Mouse (Mus musculus): ENCODE data around the gene Bckdhb. TPM values are rescaled to one million over a fixed set of nuclear protein-coding genes. Genes with fewer than 3 reads are reported as not detected.
"Not testable (repeated sequence)": the region's sequence is repeated elsewhere in the genome, so short reads cannot be mapped to it uniquely, and the experiment has no call there.

Bckdhb gene
- polyA plus RNA-seq, 1 experiment from 2014 or later = 56.9 TPM

GRCm38 (mm10) chr9:83924356-83924755 is 589 bp upstream of the Bckdhb start:
- WGBS = 86% methylated on average over 5 of the region's 5 CpGs
- Histone ChIP-seq H3K27me3 (no peaks in the 10 kb centered on the region), H3K9ac (no peak overlapping the region), H3K9me3 (no peaks in the 10 kb centered on the region), H3K36me3 (no peaks in the 10 kb centered on the region), H3K4me1 (peaks cover 5% of the 10 kb centered on the region), H3K4me2 (peak overlapping the region; percentile 76), H3K4me3 (peak overlapping the region; percentile 79), H3K27ac (no peak overlapping the region)
- ATAC-seq (ENCODE audit: insufficient number of reproducible peaks, insufficient read depth, low FRiP score, low TSS enrichment, low read depth) = no peak

- H3K4me3 ChIP-seq = peak overlapping the region; percentile 79
- H3K27ac ChIP-seq = no peak overlapping the region
- peak overlapping the region; percentile 76 for H3K4me2 ChIP-seq
- no peaks in the 10 kb centered on the region for H3K9me3 ChIP-seq
- H3K4me1 ChIP-seq = peaks cover 5% of the 10 kb centered on the region
- no peak for ATAC-seq (ENCODE audit: insufficient number of reproducible peaks, insufficient read depth, low FRiP score, low TSS enrichment, low read depth)
- no peaks in the 10 kb centered on the region for H3K27me3 ChIP-seq
- H3K9ac ChIP-seq = peak overlapping the region; percentile 82; the same call in 1 of the 2 replicates
- WGBS = 57% methylated on average over 4 of the region's 4 CpGs
- H3K36me3 ChIP-seq = no peaks in the 10 kb centered on the region
Measured at GRCm38 (mm10) chr9:83925688-83926041, 720 bp downstream of the Bckdhb start.

- no peaks in the 10 kb centered on the region for H3K9me3 ChIP-seq
- no peak for ATAC-seq (ENCODE audit: insufficient number of reproducible peaks, insufficient read depth, low FRiP score, low TSS enrichment, low read depth)
- no peaks in the 10 kb centered on the region for H3K27me3 ChIP-seq
- no peak overlapping the region for H3K4me2 ChIP-seq
- WGBS = 88% methylated on average over 5 of the region's 5 CpGs
- no peak overlapping the region for H3K27ac ChIP-seq
- no peaks in the 10 kb centered on the region for H3K36me3 ChIP-seq
- H3K4me1 ChIP-seq = peaks cover 5% of the 10 kb centered on the region
- no peak overlapping the region for H3K4me3 ChIP-seq
- H3K9ac ChIP-seq = no peak overlapping the region
Measured at GRCm38 (mm10) chr9:83926302-83926701, 1.4 kb downstream of the Bckdhb start.

- H3K4me3 ChIP-seq; H3K36me3 ChIP-seq; H3K9ac ChIP-seq; H3K27me3 ChIP-seq; H3K4me1 ChIP-seq; H3K4me2 ChIP-seq; ATAC-seq (ENCODE audit: insufficient number of reproducible peaks, insufficient read depth, low FRiP score, low TSS enrichment, low read depth); H3K27ac ChIP-seq: not testable (repeated sequence)
- H3K9me3 ChIP-seq = peaks cover 12% of the 10 kb centered on the region; the same call in 1 of the 2 replicates
Measured at GRCm38 (mm10) chr9:83939501-83939900, 14.6 kb downstream of the Bckdhb start.

- no peak for ATAC-seq (ENCODE audit: insufficient number of reproducible peaks, insufficient read depth, low FRiP score, low TSS enrichment, low read depth)
- Histone ChIP-seq H3K9ac (no peak overlapping the region), H3K4me2 (no peak overlapping the region), H3K36me3 (peaks cover 8% of the 10 kb centered on the region), H3K27me3 (no peaks in the 10 kb centered on the region), H3K4me3 (no peak overlapping the region), H3K9me3 (peaks cover 12% of the 10 kb centered on the region; the same call in 1 of the 2 replicates), H3K27ac (no peak overlapping the region), H3K4me1 (peaks cover 7% of the 10 kb centered on the region; the same call in 1 of the 2 replicates)
- WGBS = 94% methylated on average over 3 of the region's 3 CpGs
Measured at GRCm38 (mm10) chr9:83940016-83940415, 15.1 kb downstream of the Bckdhb start.

GRCm38 (mm10) chr9:83940537-83941363 is 15.8 kb downstream of the Bckdhb start:
- 34% methylated on average over 9 of the region's 9 CpGs for WGBS
- peaks cover 7% of the 10 kb centered on the region; the same call in 1 of the 2 replicates for H3K4me1 ChIP-seq
- no peaks in the 10 kb centered on the region for H3K27me3 ChIP-seq
- H3K36me3 ChIP-seq = peaks cover 8% of the 10 kb centered on the region
- peaks cover 12% of the 10 kb centered on the region; the same call in 1 of the 2 replicates for H3K9me3 ChIP-seq
- no peak overlapping the region for H3K9ac ChIP-seq
- H3K4me2 ChIP-seq = no peak overlapping the region
- H3K27ac ChIP-seq = no peak overlapping the region
- ATAC-seq (ENCODE audit: insufficient number of reproducible peaks, insufficient read depth, low FRiP score, low TSS enrichment, low read depth) = no peak
- no peak overlapping the region for H3K4me3 ChIP-seq

- ATAC-seq (ENCODE audit: insufficient number of reproducible peaks, insufficient read depth, low FRiP score, low TSS enrichment, low read depth) = no peak
- Histone ChIP-seq H3K27me3 (no peaks in the 10 kb centered on the region), H3K4me2 (no peak overlapping the region), H3K4me3 (no peak overlapping the region), H3K27ac (no peak overlapping the region), H3K4me1 (no peaks in the 10 kb centered on the region), H3K9me3 (no peaks in the 10 kb centered on the region), H3K36me3 (peaks cover 7% of the 10 kb centered on the region), H3K9ac (no peak overlapping the region)
- WGBS = 87% methylated on average over 4 of the region's 4 CpGs
Measured at GRCm38 (mm10) chr9:83951336-83951735, 26.4 kb downstream of the Bckdhb start.

GRCm38 (mm10) chr9:83956632-83957314 is 31.8 kb downstream of the Bckdhb start:
- H3K9me3 ChIP-seq = no peaks in the 10 kb centered on the region
- 51% methylated on average over 15 of the region's 15 CpGs for WGBS
- no peak overlapping the region for H3K9ac ChIP-seq
- H3K27me3 ChIP-seq = no peaks in the 10 kb centered on the region
- no peak overlapping the region for H3K4me2 ChIP-seq
- no peak overlapping the region for H3K27ac ChIP-seq
- no peak overlapping the region for H3K4me3 ChIP-seq
- ATAC-seq (ENCODE audit: insufficient number of reproducible peaks, insufficient read depth, low FRiP score, low TSS enrichment, low read depth) = 0 out of 2 replicates have a peak, but pooled peaks have one; percentile 62
- H3K36me3 ChIP-seq = peaks cover 7% of the 10 kb centered on the region
- no peaks in the 10 kb centered on the region for H3K4me1 ChIP-seq

- Histone ChIP-seq H3K36me3 (no peaks in the 10 kb centered on the region), H3K4me2 (no peak overlapping the region), H3K27ac (no peak overlapping the region), H3K4me3 (no peak overlapping the region), H3K9me3 (no peaks in the 10 kb centered on the region), H3K9ac (no peak overlapping the region), H3K27me3 (no peaks in the 10 kb centered on the region), H3K4me1 (peaks cover 18% of the 10 kb centered on the region)
- ATAC-seq (ENCODE audit: insufficient number of reproducible peaks, insufficient read depth, low FRiP score, low TSS enrichment, low read depth) = no peak
- WGBS = 59% methylated on average over 10 of the region's 10 CpGs
Measured at GRCm38 (mm10) chr9:83962098-83963086, 37.4 kb downstream of the Bckdhb start.

- WGBS = 77% methylated on average over 10 of the region's 10 CpGs
- Histone ChIP-seq H3K9me3 (no peaks in the 10 kb centered on the region), H3K27me3 (no peaks in the 10 kb centered on the region), H3K9ac (no peak overlapping the region), H3K4me1 (peaks cover 18% of the 10 kb centered on the region), H3K4me2 (no peak overlapping the region), H3K4me3 (no peak overlapping the region), H3K36me3 (no peaks in the 10 kb centered on the region), H3K27ac (no peak overlapping the region)
- no peak for ATAC-seq (ENCODE audit: insufficient number of reproducible peaks, insufficient read depth, low FRiP score, low TSS enrichment, low read depth)
Measured at GRCm38 (mm10) chr9:83963296-83963695, 38.4 kb downstream of the Bckdhb start.

GRCm38 (mm10) chr9:83964376-83964775 is 39.4 kb downstream of the Bckdhb start:
- WGBS = 78% methylated on average over 4 of the region's 4 CpGs
- no peak overlapping the region for H3K4me2 ChIP-seq
- ATAC-seq (ENCODE audit: insufficient number of reproducible peaks, insufficient read depth, low FRiP score, low TSS enrichment, low read depth) = no peak
- no peaks in the 10 kb centered on the region for H3K9me3 ChIP-seq
- H3K36me3 ChIP-seq = no peaks in the 10 kb centered on the region
- peaks cover 18% of the 10 kb centered on the region for H3K4me1 ChIP-seq
- no peak overlapping the region for H3K27ac ChIP-seq
- H3K9ac ChIP-seq = no peak overlapping the region
- H3K4me3 ChIP-seq = no peak overlapping the region
- H3K27me3 ChIP-seq = no peaks in the 10 kb centered on the region
